Mouse (Mus musculus) E14TG2a.4 (cell line): ENCODE measurements around the gene Rsph10b.

Experiments used
- CTCF ChIP-seq: conservative IDR thresholded peaks from 2 replicates; pipeline ENCODE4 v1.5.1; 2014; ENCODE audit warnings: low read length
- NANOG ChIP-seq: IDR thresholded peaks from 2 replicates; pipeline ENCODE4 v1.6.1; 2014; ENCODE audit warnings: borderline replicate concordance, low read length, mixed read lengths
- POU5F1 ChIP-seq: IDR thresholded peaks from 2 replicates; pipeline ENCODE4 v1.6.1; 2014; ENCODE audit warnings: low read length, borderline replicate concordance

GRCm38 (mm10) chr5:143890741-143891140 lies 42.1 kb upstream of the Rsph10b start:
- TF ChIP-seq CTCF (no peak), POU5F1 (no peak), NANOG (no peak)
